Mouse (Mus musculus): ENCODE measurements at regions not wholly inside any gene's neighbourhood (a gene's known extent, or its start where the extent isn't known, plus 50 kb on each side); places are given as distances from the start of the nearest gene placed in this dataset.

DNA sequence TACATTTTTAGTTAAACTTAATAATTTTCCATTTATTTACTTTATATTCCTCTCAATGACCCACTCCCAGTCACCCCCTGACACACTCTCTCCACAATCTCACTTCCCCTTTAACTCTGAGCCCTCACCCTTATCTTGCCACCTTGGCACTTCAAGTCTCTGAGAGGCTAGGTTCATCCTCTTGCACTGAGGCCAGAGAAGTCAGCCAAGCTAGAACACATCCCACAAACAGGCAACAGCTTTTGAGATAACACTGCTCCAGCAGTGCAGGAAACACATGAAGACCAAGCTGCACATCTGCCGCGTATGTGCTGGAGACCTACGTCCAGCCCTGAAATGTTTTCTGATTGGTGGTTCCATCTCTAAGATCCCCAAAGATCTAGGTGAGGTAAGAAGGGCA lies 717.2 kb upstream of the Gpc5 start:
- in situ Hi-C loops (cut with MseI, MboI), result no loop called here

DNA sequence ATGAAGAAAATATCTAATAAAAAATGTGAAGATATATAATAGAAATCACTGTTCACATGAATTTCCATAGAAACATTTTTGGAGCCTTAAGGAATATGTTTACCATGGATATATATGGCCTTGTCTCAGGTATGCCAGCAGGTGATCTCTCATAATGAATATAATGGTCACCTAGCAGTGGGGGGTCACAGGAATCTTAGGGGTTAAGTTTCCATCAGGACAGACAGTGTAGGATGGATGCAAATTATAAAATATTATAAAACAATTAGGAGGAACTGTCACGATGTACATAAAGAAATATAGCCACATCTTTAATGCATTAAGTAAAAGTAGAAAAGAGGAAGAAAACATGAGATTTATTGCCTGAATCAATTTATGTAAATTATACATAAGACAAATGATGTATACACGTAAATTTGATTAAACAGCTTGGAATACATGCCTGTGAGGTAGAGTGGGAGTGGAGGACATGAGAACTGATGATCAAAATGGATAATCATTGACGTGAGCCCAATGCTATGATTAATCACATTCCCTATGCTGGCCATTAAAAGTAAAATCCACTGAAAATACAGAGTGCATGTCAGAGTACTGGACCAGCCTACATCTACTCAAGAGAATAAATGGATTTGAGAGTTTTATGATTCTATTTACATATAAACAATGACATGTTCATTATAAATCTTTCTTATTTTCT lies 693.0 kb upstream of the Gpc5 start:
- in situ Hi-C loops (cut with MseI, MboI), result no loop called here

DNA sequence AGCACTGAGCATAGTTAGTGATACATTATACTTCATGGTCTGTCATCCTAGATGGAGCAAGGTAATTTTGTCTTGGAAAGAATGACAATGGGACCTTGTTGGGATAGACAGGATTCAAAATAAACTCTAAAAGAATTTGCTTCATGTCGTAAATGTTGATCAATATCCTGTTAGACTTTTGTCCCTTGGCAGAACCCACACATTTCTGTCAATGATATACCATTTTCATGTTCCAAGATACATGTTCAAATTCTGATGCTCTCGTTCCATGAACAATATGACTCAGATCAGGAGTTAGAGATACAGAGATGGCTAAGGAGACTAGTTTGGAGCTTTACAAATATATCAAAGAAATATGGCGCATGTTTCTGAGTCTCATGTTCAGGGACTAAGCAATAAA lies 673.2 kb upstream of the Gpc5 start:
- in situ Hi-C loops (cut with MseI, MboI), result no loop called here

- in situ Hi-C loops (cut with MseI, MboI), result no loop called here
These were observed 666.5 kb upstream of the Gpc5 start for GRCm38 (mm10) chr14:114425475-114425874.

Data from mouse trophoblast stem cell (cell line).